Mouse (Mus musculus) right cerebral cortex, postnatal 10 days (tissue): ENCODE measurements at regions not wholly inside any gene's neighbourhood (a gene's known extent, or its start where the extent isn't known, plus 50 kb on each side); places are given as distances from the start of the nearest gene placed in this dataset.

Source experiments
- DNase-seq, 2 experiments: peaks; one replicate each; pipeline ENCODE4 v3.0.0; 2021; ENCODE audit warnings: low spot score in 2 of 2

GRCm38 (mm10) chr16:20802724-20803123 lies 68.4 kb upstream of the Thpo start:
- DNase-seq = no peak

GRCm38 (mm10) chr16:20800038-20800437 lies 65.7 kb upstream of the Thpo start:
- no peak for DNase-seq

DNA sequence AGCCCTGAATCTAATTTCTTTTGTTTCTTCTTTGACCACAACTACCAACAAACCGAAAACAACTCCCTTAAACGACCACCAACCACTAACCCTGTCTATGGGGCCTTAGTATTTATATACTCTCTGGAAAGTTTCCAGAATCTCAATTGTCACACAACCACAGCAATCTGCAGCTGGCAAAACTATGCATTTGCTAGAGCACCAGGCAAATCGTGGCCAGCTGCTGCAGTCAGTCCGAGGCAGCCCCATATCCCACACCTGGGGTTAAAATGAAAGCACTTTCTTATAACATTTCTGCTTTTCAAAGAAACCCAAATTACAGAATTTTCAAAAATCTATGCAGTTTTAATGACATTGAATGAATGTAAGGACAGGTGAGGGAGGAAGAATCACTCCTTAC lies 63.8 kb upstream of the Thpo start:
- no peak for DNase-seq

DNA sequence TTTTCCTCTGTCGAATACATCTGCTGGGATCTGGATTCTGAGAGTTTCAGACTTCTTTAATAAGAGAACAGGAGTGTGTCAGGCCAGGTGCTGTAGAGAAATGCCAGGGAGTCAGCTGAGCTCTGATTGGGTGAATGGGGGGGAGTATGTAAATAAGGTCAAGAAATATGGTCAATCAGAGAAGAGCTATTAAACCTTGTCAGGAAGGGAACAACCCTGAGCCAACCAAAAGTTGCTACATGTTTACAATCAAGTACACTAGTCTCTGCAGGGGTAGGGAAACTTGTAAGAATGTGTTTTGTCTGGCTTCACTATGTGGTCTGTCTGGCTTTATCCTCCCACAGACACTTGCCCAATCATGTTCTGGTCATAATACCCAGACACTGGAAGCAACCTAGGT lies 60.4 kb upstream of the Thpo start:
- no peak for DNase-seq
